Mouse (Mus musculus): ENCODE results near the gene Ppm1a. TPM values are rescaled to one million over a fixed set of nuclear protein-coding genes. Genes with fewer than 3 reads are reported as not detected.

Gene Ppm1a
- total and polyA plus RNA-seq, 2 experiments: 57.8 to 108 TPM

DNA sequence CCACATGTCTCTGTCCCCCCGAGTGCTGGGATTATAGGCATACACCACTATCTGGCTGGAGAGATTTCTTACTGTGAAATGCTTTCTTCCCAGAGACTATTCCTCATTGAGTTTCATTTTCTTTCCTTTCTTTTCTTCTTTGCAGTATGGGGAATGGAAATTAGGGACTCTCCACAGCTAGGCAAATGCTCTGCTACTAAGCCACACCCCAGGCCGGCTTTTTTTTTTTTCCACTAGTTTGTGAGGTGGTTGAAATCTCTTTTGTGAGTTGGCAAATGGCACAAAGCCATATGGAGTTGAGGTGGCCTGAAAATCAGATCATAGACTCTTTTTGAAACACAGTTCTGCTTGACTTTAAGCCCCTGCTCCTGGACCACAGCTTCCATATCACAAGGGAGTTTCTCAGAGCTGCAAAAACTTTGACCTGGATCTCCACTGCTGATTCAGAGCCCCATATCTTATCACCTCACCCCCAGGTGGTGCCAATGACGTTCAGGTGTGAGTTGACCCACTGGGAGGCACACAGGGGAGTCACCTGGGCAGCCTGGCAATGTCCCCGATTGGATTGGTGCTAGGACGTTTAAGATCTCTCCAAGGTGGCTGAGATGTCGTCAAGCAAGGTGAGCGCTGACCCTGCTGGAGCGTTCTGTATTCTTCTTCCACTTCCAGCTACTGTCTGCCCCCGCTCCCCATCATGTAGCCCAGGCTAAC lies 71.7 kb downstream of the Ppm1a start:
- Histone ChIP-seq H3K27me3 (ENCODE audit: control insufficient read depth, insufficient read depth, low read length) (peaks cover 14% of the 10 kb centered on the region), H3K36me3 (ENCODE audit: control insufficient read depth, insufficient read depth, low read length) (no peaks in the 10 kb centered on the region), H3K4me1 (ENCODE audit: control insufficient read depth, insufficient read depth, low read length) (no peaks in the 10 kb centered on the region), H3K9ac (ENCODE audit: low read depth, low read length) (no peak overlapping the region), H3K79me2 (ENCODE audit: control insufficient read depth, insufficient read depth, low read length) (no peaks in the 10 kb centered on the region), H3K4me3 (ENCODE audit: insufficient read depth, low read depth, low read length) (no peak overlapping the region), H3K27ac (replicated peaks; ENCODE audit: insufficient read depth, low read depth, low read length) (no peak overlapping the region)
- no peak for DNase-seq (ENCODE audit: extremely low read depth, low read depth, low spot score)
- WGBS: 75% methylated on average over 9 of the region's 9 CpGs
- TF ChIP-seq POLR2A (IDR thresholded peaks at IDR 0.05; ENCODE audit: extremely low read depth, insufficient read depth, low read length): no peak
- TF ChIP-seq CTCF (IDR thresholded peaks at IDR 0.05; ENCODE audit: low read depth, low read length): no peak

DNA sequence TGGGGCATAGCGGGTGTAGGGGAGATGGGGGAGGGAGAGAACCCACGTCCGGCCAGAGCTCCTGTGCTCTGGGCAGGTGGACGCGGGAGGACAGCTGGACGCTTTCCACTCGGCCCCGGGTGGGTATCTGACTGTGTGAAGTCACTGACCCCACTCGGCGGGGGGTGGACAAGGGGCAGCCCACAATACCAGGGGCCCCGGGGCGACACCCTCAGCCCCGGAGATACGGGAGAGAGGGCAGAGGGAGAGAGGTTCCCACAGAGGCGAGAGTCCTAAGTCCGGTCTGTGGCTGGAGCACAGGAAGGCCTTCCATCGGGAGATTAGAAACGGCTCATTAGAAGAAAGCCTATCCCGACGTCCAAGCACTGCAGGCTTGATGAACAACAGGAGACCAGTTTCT lies 72.5 kb downstream of the Ppm1a start:
- H3K4me1 ChIP-seq (ENCODE audit: control insufficient read depth, insufficient read depth, low read length): no peaks in the 10 kb centered on the region
- DNase-seq (ENCODE audit: extremely low read depth, low read depth, low spot score): no peak
- H3K79me2 ChIP-seq (ENCODE audit: control insufficient read depth, insufficient read depth, low read length): no peaks in the 10 kb centered on the region
- no peak overlapping the region for H3K4me3 ChIP-seq (ENCODE audit: insufficient read depth, low read depth, low read length)
- H3K27me3 ChIP-seq (ENCODE audit: control insufficient read depth, insufficient read depth, low read length): peaks cover 14% of the 10 kb centered on the region
- TF ChIP-seq POLR2A (IDR thresholded peaks at IDR 0.05; ENCODE audit: extremely low read depth, insufficient read depth, low read length): no peak
- no peak for TF ChIP-seq CTCF (IDR thresholded peaks at IDR 0.05; ENCODE audit: low read depth, low read length)
- 74% methylated on average over 20 of the region's 20 CpGs for WGBS
- no peak overlapping the region for H3K9ac ChIP-seq (ENCODE audit: low read depth, low read length)
- H3K36me3 ChIP-seq (ENCODE audit: control insufficient read depth, insufficient read depth, low read length): no peaks in the 10 kb centered on the region
- H3K27ac ChIP-seq (replicated peaks; ENCODE audit: insufficient read depth, low read depth, low read length): no peak overlapping the region

DNA sequence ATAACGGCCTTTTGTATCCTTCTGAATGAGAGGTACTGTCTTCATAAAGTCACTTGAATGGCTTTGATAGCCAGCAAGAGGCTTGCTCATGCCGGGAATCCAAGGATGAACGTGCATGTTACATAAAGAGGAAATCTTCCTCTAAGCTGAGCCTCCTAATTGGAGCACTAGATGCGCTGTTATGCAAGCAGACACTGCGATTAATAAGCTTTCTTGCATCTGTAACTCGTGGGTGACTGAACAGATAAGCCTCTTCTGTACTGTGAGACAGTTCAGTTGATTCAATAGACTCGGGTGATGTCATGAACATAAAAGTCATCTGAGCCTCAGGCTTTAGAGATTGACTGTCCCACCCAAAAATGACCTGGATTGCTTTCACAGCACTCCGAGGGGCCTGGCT lies 73.1 kb downstream of the Ppm1a start:
- no peaks in the 10 kb centered on the region for H3K4me1 ChIP-seq (ENCODE audit: control insufficient read depth, insufficient read depth, low read length)
- 83% methylated on average over 8 of the region's 8 CpGs for WGBS
- DNase-seq (ENCODE audit: extremely low read depth, low read depth, low spot score): no peak
- no peaks in the 10 kb centered on the region for H3K36me3 ChIP-seq (ENCODE audit: control insufficient read depth, insufficient read depth, low read length)
- H3K9ac ChIP-seq (ENCODE audit: low read depth, low read length): no peak overlapping the region
- H3K27ac ChIP-seq (replicated peaks; ENCODE audit: insufficient read depth, low read depth, low read length): no peak overlapping the region
- H3K27me3 ChIP-seq (ENCODE audit: control insufficient read depth, insufficient read depth, low read length): peaks cover 14% of the 10 kb centered on the region
- no peak overlapping the region for H3K4me3 ChIP-seq (ENCODE audit: insufficient read depth, low read depth, low read length)
- H3K79me2 ChIP-seq (ENCODE audit: control insufficient read depth, insufficient read depth, low read length): no peaks in the 10 kb centered on the region
- no peak for TF ChIP-seq CTCF (IDR thresholded peaks at IDR 0.05; ENCODE audit: low read depth, low read length)

DNA sequence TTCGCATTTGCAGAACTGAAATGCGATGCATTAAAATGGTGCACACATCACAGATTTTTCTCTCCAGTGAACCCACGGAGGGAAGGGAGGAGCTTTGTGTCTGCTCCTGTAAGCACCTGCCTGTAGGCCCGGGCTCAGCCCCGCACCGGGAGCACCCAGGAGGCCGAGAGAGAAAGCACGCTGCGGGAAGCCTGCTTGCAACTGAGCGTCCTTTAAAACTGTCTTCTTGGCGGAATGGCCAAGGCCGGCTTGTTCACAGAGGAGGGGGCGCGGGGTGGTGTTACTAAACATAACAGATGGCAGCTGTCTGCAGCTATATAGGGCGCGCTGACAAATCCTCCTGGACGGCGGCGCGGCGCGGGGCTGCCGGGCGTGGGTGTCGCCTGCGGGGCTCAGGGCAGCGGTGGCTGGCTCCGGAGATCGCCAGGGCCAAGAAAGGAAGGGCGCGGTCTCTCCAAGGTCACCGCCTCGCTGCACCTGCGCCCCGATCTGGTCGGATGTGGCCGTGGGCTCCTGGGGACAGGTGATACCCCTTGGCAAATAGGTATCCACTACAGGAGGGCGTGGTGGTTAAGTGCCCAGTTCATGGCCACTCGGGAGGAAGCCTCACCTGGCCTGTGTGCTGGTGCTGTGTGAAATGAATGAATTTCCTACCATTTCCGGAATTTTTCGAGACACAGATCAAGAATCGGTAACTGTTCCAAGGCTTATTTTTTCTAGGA lies 74.6 kb downstream of the Ppm1a start:
- Histone ChIP-seq H3K4me3 (ENCODE audit: insufficient read depth, low read depth, low read length) (no peak overlapping the region), H3K27me3 (ENCODE audit: control insufficient read depth, insufficient read depth, low read length) (peaks cover 14% of the 10 kb centered on the region), H3K79me2 (ENCODE audit: control insufficient read depth, insufficient read depth, low read length) (no peaks in the 10 kb centered on the region), H3K9ac (ENCODE audit: low read depth, low read length) (no peak overlapping the region), H3K36me3 (ENCODE audit: control insufficient read depth, insufficient read depth, low read length) (no peaks in the 10 kb centered on the region), H3K4me1 (ENCODE audit: control insufficient read depth, insufficient read depth, low read length) (no peaks in the 10 kb centered on the region), H3K27ac (replicated peaks; ENCODE audit: insufficient read depth, low read depth, low read length) (no peak overlapping the region)
- 12% methylated on average over 42 of the region's 42 CpGs for WGBS
- no peak for DNase-seq (ENCODE audit: extremely low read depth, low read depth, low spot score)
- TF ChIP-seq CTCF (IDR thresholded peaks at IDR 0.05; ENCODE audit: low read depth, low read length) (no peak), POLR2A (IDR thresholded peaks at IDR 0.05; ENCODE audit: extremely low read depth, insufficient read depth, low read length) (no peak)

DNA sequence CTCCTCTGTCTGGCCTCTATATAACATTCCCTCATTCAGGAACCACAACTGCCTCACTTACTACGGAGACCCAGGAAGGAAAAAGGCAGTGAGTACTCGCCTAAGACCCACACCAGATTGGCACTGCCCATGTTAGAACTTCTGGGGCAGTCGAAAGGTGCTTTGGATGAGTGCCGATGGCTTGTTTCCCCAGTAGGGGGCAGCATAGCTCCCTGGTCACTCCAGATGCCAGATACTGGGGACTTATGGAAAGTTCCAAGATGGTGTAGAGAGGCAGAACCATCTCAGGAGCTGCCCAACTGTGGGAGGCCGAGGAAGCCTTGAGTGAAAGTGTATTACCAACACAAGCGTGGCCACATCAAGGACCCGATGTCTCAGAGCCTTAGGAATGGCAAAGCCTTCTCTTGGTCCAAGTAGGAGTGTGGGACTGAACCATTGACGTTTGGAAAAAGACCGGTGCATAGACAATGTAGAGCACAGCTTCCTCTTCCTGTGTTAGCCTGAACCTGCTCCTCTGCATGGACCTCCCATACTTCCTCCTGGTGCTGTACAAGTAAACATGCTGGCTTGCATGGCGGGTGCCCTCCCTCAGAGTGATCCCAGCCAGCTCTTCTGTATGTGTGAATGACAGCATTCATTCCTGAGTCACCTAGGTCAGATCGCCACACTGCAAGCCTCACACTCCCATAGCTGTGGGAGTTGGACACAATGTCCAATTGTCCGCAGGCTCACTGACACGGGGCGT lies 77.7 kb downstream of the Ppm1a start:
- peak; percentile 8 for DNase-seq (ENCODE audit: extremely low read depth, low read depth, low spot score)
- TF ChIP-seq CTCF (IDR thresholded peaks at IDR 0.05; ENCODE audit: low read depth, low read length) (peak; percentile 39), POLR2A (IDR thresholded peaks at IDR 0.05; ENCODE audit: extremely low read depth, insufficient read depth, low read length) (no peak)
- H3K27ac ChIP-seq (replicated peaks; ENCODE audit: insufficient read depth, low read depth, low read length): no peak overlapping the region
- no peak overlapping the region for H3K9ac ChIP-seq (ENCODE audit: low read depth, low read length)
- H3K4me3 ChIP-seq (ENCODE audit: insufficient read depth, low read depth, low read length): no peak overlapping the region
- no peaks in the 10 kb centered on the region for H3K79me2 ChIP-seq (ENCODE audit: control insufficient read depth, insufficient read depth, low read length)
- WGBS: 75% methylated on average over 14 of the region's 14 CpGs
- no peaks in the 10 kb centered on the region for H3K4me1 ChIP-seq (ENCODE audit: control insufficient read depth, insufficient read depth, low read length)
- no peaks in the 10 kb centered on the region for H3K36me3 ChIP-seq (ENCODE audit: control insufficient read depth, insufficient read depth, low read length)
- H3K27me3 ChIP-seq (ENCODE audit: control insufficient read depth, insufficient read depth, low read length): peaks cover 11% of the 10 kb centered on the region
